Mouse (Mus musculus) testis, postnatal 10 days (tissue): ENCODE measurements around the gene Neurl3.

ENCODE experiments used
- DNase-seq: peaks from one replicate; pipeline ENCODE4 v3.0.0; 2021; ENCODE audit warnings: low spot score

The Neurl3 gene

GRCm38 (mm10) chr1:36274455-36274854 lies at the start of gene Neurl3:
Gene Neurl3 (minus strand): TSS chr1:36274679.
- DNase-seq: no peak

GRCm38 (mm10) chr1:36323746-36324448 lies 49.4 kb upstream of the Neurl3 start:
- DNase-seq: peak; percentile 64

- no peak for DNase-seq
Measured at GRCm38 (mm10) chr1:36323076-36323475, 48.6 kb upstream of the Neurl3 start.

GRCm38 (mm10) chr1:36321829-36322573 lies 47.5 kb upstream of the Neurl3 start:
- DNase-seq: no peak

GRCm38 (mm10) chr1:36321164-36321563 lies 46.7 kb upstream of the Neurl3 start:
- DNase-seq: no peak

GRCm38 (mm10) chr1:36315776-36316100 lies 41.3 kb upstream of the Neurl3 start:
- DNase-seq: no peak

GRCm38 (mm10) chr1:36314959-36315775 lies 40.7 kb upstream of the Neurl3 start:
- no peak for DNase-seq

GRCm38 (mm10) chr1:36309498-36309901 lies 35.0 kb upstream of the Neurl3 start:
- no peak for DNase-seq

GRCm38 (mm10) chr1:36308966-36309475 lies 34.5 kb upstream of the Neurl3 start:
- DNase-seq: no peak

- no peak for DNase-seq
Measured at GRCm38 (mm10) chr1:36308451-36308901, 34.0 kb upstream of the Neurl3 start.

- peak; percentile 91 for DNase-seq
Measured at GRCm38 (mm10) chr1:36307495-36308280, 33.2 kb upstream of the Neurl3 start, which contains the start of gene Arid5a. Gene Arid5a (plus strand): TSS chr1:36307733.

GRCm38 (mm10) chr1:36307121-36307494 lies 32.6 kb upstream of the Neurl3 start:
- DNase-seq: no peak

GRCm38 (mm10) chr1:36306120-36306519 lies 31.6 kb upstream of the Neurl3 start:
- DNase-seq: no peak

GRCm38 (mm10) chr1:36304764-36305163 lies 30.3 kb upstream of the Neurl3 start:
- no peak for DNase-seq

- DNase-seq: peak; percentile 74
Measured at GRCm38 (mm10) chr1:36303381-36304320, 29.2 kb upstream of the Neurl3 start.

GRCm38 (mm10) chr1:36302957-36303356 lies 28.5 kb upstream of the Neurl3 start:
- no peak for DNase-seq

GRCm38 (mm10) chr1:36302273-36302672 lies 27.8 kb upstream of the Neurl3 start:
- no peak for DNase-seq

GRCm38 (mm10) chr1:36300486-36300885 lies 26.0 kb upstream of the Neurl3 start:
- DNase-seq: no peak

GRCm38 (mm10) chr1:36299676-36300075 lies 25.2 kb upstream of the Neurl3 start:
- no peak for DNase-seq

GRCm38 (mm10) chr1:36299126-36299525 lies 24.6 kb upstream of the Neurl3 start:
- no peak for DNase-seq
